14 mouse cellular contexts compared by ENCODE assay signal in genomic region chr4:10745207-10745606, GRCm38 (mm10).
"Had no signal": no experiment of that assay in that cellular context is flagged by ENCODE, and none has a peak within 500 bp of the region (broad histone marks: within the 10 kb centered on the region; RNA-seq: fewer than 3 reads in every experiment).

No protein-coding gene starts in this region.

- H3K9ac ChIP-seq: limb, embryonic 13.5 days; liver, embryonic 14.5 days; lung, embryonic 14.5 days; midbrain, embryonic 12.5 days; neural tube, embryonic 15.5 days had no signal

- H3K36me3 ChIP-seq: limb, embryonic 13.5 days; midbrain, embryonic 12.5 days; neural tube, embryonic 15.5 days had no signal

- DNase-seq: kidney, adult 8-10 months; kidney, postnatal 36 days; layer of hippocampus, adult 9-11 months; lung, embryonic 14.5 days; right cerebral cortex, adult 18-20 months; right cerebral cortex, postnatal 25 days; thymus, postnatal 36 days had no signal

- ATAC-seq: intestine, postnatal 0 days; midbrain, embryonic 16.5 days had no signal

- H3K27ac ChIP-seq: limb, embryonic 13.5 days; liver, embryonic 14.5 days; macrophage; midbrain, embryonic 12.5 days; neural tube, embryonic 15.5 days had no signal

- H3K4me3 ChIP-seq: limb, embryonic 13.5 days; midbrain, embryonic 12.5 days; neural tube, embryonic 15.5 days had no signal

- H3K9me3 ChIP-seq: limb, embryonic 13.5 days; midbrain, embryonic 12.5 days; neural tube, embryonic 15.5 days had no signal

- H3K4me1 ChIP-seq: limb, embryonic 13.5 days; midbrain, embryonic 12.5 days; neural tube, embryonic 15.5 days had no signal

- H3K27me3 ChIP-seq: limb, embryonic 13.5 days; midbrain, embryonic 12.5 days; neural tube, embryonic 15.5 days had no signal

- H3K4me2 ChIP-seq: limb, embryonic 13.5 days; lung, embryonic 14.5 days; midbrain, embryonic 12.5 days; neural tube, embryonic 15.5 days had no signal
